Mouse (Mus musculus) E14TG2a.4 (cell line): ENCODE results near the gene Ntn1.

ENCODE experiments used
- CTCF ChIP-seq: conservative IDR thresholded peaks from 2 replicates; pipeline ENCODE4 v1.5.1; 2014; ENCODE audit warnings: low read length
- NANOG ChIP-seq: IDR thresholded peaks from 2 replicates; pipeline ENCODE4 v1.6.1; 2014; ENCODE audit warnings: borderline replicate concordance, low read length, mixed read lengths
- POU5F1 ChIP-seq: IDR thresholded peaks from 2 replicates; pipeline ENCODE4 v1.6.1; 2014; ENCODE audit warnings: low read length, borderline replicate concordance

DNA sequence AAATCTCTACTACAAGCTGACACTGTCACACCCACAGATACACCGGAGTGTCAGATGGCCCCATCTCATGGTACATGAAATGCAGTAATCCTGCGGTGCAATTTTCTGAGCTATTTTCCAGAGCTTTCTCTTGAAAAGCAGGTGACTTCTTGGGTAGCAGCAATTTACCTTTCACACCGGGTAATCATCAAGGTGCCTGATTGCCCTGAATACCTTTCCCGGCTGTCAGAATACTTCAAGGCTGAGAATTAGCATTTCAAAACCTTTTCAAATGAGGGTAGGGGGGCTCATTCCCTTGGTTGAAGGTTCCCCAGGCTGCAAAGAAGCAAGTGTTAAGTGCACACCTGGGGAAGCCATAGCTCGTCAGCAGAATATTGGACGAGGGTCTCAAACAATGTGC, 52.5 kb downstream of the Ntn1 start:
- TF ChIP-seq CTCF (no peak), NANOG (peak; percentile 98), POU5F1 (no peak)
